Mouse (Mus musculus) limb, embryonic 12.5 days (tissue): ENCODE measurements around the gene Olfr510. TPM values are rescaled to one million over a fixed set of nuclear protein-coding genes. Genes with fewer than 3 reads are reported as not detected.
"Not testable (repeated sequence)": the region's sequence is repeated elsewhere in the genome, so short reads cannot be mapped to it uniquely, and the experiment has no call there.

Experiments
- ATAC-seq: fragments of 200-750 bp; cut with Nextera tagmentation; 2 replicates; pipeline ENCODE4 v1.8.0; 2017; ENCODE audit warnings: low read depth, moderate TSS enrichment; ENCODE audit not compliant: insufficient number of reproducible peaks, insufficient read depth, low FRiP score, low TSS enrichment
- H3K27ac ChIP-seq: fragments of 300-500 bp; sonication (generic); 2 replicates; pipeline ENCODE4 v1.5.1; 2016; ENCODE audit warnings: mild to moderate bottlenecking, moderate library complexity
- H3K27me3 ChIP-seq: fragments of 300-500 bp; sonication (generic); 2 replicates; pipeline ENCODE4 v1.6.1; 2016; ENCODE audit warnings: mild to moderate bottlenecking, moderate library complexity
- H3K36me3 ChIP-seq: fragments of 300-500 bp; sonication (generic); 2 replicates; pipeline ENCODE4 v1.6.1; 2016; ENCODE audit warnings: mild to moderate bottlenecking, moderate library complexity
- H3K4me1 ChIP-seq: fragments of 300-500 bp; sonication (generic); replicated peaks from 2 replicates; pipeline ENCODE4 v1.6.1; 2016
- H3K4me2 ChIP-seq: fragments of 300-500 bp; sonication (generic); 2 replicates; pipeline ENCODE4 v1.6.1; 2016; ENCODE audit warnings: mild to moderate bottlenecking, moderate library complexity
- H3K4me3 ChIP-seq: fragments of 300-500 bp; sonication (generic); replicated peaks from 2 replicates; pipeline ENCODE4 v1.5.1; 2016; ENCODE audit warnings: mild to moderate bottlenecking
- H3K9ac ChIP-seq: fragments of 300-500 bp; sonication (generic); replicated peaks from 2 replicates; pipeline ENCODE4 v1.6.1; 2016; ENCODE audit warnings: mild to moderate bottlenecking, moderate library complexity
- H3K9me3 ChIP-seq: fragments of 300-500 bp; sonication (generic); 2 replicates; pipeline ENCODE4 v1.6.1; 2016; ENCODE audit warnings: mild to moderate bottlenecking, moderate library complexity
- WGBS: fragments of 180-500 bp; shearing (Covaris S2); methylation state at CpG from one replicate; pipeline ENCODE4 v1.1.7; 2016; 5-methylcytosine and 5-hydroxymethylcytosine counted together
- polyA plus RNA-seq: library from polyadenylated mRNA; unstranded; fragments of >200 nt; fragmentation: Nextera tagmentation; extraction: Ambion mirVana; gene quantifications from 2 replicates; pipeline ENCODE4 v1.2.1, GENCODE M21; 2016

Olfr510 gene
- polyA plus RNA-seq, result not detected in 2 replicates

DNA sequence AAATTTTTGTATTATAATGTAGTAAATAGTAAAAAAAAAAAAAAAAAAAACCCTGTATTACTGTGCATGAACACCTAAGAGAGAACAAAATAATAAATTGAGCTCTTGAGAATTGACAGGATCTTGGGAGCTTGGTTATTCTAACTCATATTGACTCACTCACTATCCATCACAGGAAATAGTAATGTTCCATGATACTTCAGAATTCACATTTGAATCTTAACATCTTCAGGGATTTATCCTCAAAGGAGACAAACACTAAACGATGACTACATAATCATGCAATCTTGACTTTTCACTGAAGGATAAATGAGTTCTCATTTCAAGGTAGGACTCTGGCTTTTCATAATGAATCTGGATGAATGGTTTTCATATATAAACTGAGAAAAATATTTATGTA lies at the start of gene Olfr510:
TSS of gene Olfr510 (plus strand) at position 301 of the 400 bp plus-strand sequence.
- Histone ChIP-seq H3K4me2 (no peak within 1 kb of the TSS), H3K4me3 (no peak within 1 kb of the TSS), H3K4me1 (no peaks in the 10 kb centered on the region), H3K27me3 (no peaks in the 10 kb centered on the region), H3K9me3 (no peaks in the 10 kb centered on the region), H3K9ac (no peak within 1 kb of the TSS), H3K36me3 (no peaks in the 10 kb centered on the region), H3K27ac (no peak within 1 kb of the TSS)
- no peak for ATAC-seq
- WGBS, result 90% methylated on average over 1 of the region's 1 CpGs

DNA sequence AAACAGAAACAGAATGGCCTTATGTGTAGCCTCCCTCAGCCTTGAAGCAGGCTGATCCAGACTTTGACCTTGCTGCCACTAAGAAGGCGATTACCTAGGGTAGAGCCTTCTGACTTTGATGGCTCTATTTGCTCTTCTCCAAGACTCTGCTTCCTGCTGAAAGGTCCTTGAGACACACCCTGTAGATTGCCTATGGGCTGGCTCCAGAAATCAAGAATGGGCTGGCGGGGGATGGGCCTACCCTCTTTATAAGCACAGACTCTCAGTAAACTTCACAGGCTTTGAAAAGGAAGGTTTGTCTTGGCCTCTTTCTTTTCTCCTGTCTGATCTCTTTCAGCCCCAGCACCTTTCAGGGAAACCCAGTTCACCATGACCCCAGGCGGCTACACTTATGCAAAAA lies 49.4 kb upstream of the Olfr510 start:
- not testable (repeated sequence) for H3K27me3 ChIP-seq, H3K27ac ChIP-seq, H3K4me1 ChIP-seq, H3K4me2 ChIP-seq, H3K9me3 ChIP-seq, H3K36me3 ChIP-seq, ATAC-seq, H3K4me3 ChIP-seq, H3K9ac ChIP-seq
- 54% methylated on average over 3 of the region's 3 CpGs for WGBS

DNA sequence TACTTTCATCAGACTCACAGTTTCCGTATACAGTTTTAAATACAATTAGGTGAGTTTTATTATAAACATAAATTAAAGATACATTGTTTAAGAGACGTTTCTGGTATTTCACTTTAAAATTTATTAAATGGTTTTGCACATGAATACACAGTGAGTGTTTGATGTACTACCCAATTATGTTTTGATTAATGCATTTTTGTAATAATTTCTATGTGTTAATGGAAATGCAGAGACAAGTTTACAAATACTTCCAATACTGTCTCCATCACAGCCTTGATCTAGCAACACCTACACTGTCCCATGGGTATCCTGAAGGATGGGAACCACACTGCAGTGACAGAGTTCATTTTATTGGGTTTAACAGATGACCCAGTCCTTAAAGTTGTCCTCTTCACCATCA lies 44.7 kb upstream of the Olfr510 start, which contains the start of gene Olfr507:
TSS of gene Olfr507 (plus strand) at position 301 of the 400 bp plus-strand sequence.
- Histone ChIP-seq H3K4me3 (no peak within 1 kb of the TSS), H3K4me2 (no peak within 1 kb of the TSS), H3K27me3 (no peaks in the 10 kb centered on the region), H3K27ac (no peak within 1 kb of the TSS), H3K36me3 (no peaks in the 10 kb centered on the region), H3K4me1 (no peaks in the 10 kb centered on the region), H3K9me3 (no peaks in the 10 kb centered on the region), H3K9ac (no peak within 1 kb of the TSS)
- 80% methylated on average over 2 of the region's 2 CpGs for WGBS
- ATAC-seq, result no peak

DNA sequence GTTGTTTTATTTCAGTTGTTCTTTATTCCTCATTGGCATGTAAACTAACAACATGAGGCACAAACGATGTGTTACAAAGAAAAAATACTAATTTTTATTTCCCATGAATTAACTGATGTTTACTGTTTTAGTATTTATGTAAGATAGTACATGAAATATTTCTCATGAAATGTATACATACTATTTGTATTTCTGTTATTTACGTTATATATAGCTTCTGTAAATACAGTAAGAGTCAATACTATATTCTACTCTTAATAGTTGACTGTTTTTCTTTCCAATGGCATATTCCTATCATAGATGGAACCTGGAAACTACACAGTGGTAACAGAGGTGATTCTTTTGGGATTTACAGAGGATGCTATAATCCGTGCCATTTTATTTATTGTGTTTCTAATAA lies 36.5 kb upstream of the Olfr510 start, which contains the start of gene Olfr508:
TSS of gene Olfr508 (plus strand) at position 301 of the 400 bp plus-strand sequence.
- ATAC-seq, result no peak
- whole genome bisulfite sequencing, result 78% methylated on average over 3 of the region's 3 CpGs

DNA sequence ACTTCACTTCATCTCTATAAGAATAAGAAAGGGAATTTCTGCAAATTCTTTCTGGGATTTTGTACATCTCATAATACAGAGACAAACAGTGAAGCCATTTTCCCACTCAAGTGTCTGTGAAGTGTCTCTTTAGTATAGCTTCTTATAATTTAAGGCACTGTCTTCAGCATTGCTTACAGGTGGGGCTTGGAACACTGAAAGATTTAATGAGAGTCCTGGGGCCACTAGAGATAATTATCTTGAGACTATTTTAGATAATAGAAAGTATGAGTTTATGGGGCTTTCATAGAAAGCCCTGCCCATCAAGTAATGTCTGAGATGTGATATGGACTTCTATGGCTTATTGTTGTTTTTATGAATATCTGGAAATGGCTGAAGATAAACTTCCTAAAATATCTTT lies 14.4 kb upstream of the Olfr510 start, which contains the start of gene Olfr509:
TSS of gene Olfr509 (minus strand) at position 101 of the 400 bp plus-strand sequence.
- H3K27me3 ChIP-seq, result no peaks in the 10 kb centered on the region
- no peaks in the 10 kb centered on the region for H3K4me1 ChIP-seq
- H3K9me3 ChIP-seq, result peaks cover 3% of the 10 kb centered on the region; the same call in 1 of the 2 replicates
- no peak within 1 kb of the TSS for H3K4me3 ChIP-seq
- no peak within 1 kb of the TSS for H3K9ac ChIP-seq
- H3K4me2 ChIP-seq, result no peak within 1 kb of the TSS
- no peaks in the 10 kb centered on the region for H3K36me3 ChIP-seq
- H3K27ac ChIP-seq, result no peak within 1 kb of the TSS
- ATAC-seq, result no peak

More for the DNA sequence above, 36.5 kb upstream of the Olfr510 start, which contains the start of gene Olfr508:
- Histone ChIP-seq H3K36me3 (no peaks in the 10 kb centered on the region), H3K27me3 (no peaks in the 10 kb centered on the region), H3K27ac (no peak within 1 kb of the TSS), H3K4me3 (no peak within 1 kb of the TSS), H3K4me1 (no peaks in the 10 kb centered on the region), H3K4me2 (no peak within 1 kb of the TSS), H3K9ac (no peak within 1 kb of the TSS), H3K9me3 (no peaks in the 10 kb centered on the region)

DNA sequence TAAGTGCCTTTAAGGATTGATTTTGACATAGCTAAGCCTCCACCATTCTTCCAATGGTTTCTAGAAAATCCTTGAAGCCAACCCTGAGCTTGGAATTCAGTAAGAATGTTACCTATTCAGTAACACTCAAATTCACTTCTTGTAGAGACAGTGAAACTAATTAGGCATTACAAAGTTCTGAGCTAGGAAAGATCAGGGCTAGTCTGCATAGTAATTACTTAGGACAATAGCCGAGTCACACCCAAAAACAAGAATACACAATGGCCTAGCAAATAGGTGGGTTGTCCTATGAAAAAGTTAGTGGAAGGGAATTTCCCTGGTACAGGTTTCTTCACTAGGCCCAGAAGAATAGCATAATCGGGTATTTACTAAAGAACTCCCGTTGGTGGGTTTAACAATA lies 3.8 kb upstream of the Olfr510 start:
- no peak overlapping the region for H3K4me2 ChIP-seq
- ATAC-seq, result no peak
- H3K4me3 ChIP-seq, result no peak overlapping the region
- H3K9me3 ChIP-seq, result 0 out of 2 replicates have a peak, but pooled peaks cover under 1% of the 10 kb centered on the region
- no peaks in the 10 kb centered on the region for H3K4me1 ChIP-seq
- H3K27ac ChIP-seq, result no peak overlapping the region
- H3K27me3 ChIP-seq, result no peaks in the 10 kb centered on the region
- WGBS, result 91% methylated on average over 3 of the region's 3 CpGs
- no peaks in the 10 kb centered on the region for H3K36me3 ChIP-seq
- H3K9ac ChIP-seq, result no peak overlapping the region

DNA sequence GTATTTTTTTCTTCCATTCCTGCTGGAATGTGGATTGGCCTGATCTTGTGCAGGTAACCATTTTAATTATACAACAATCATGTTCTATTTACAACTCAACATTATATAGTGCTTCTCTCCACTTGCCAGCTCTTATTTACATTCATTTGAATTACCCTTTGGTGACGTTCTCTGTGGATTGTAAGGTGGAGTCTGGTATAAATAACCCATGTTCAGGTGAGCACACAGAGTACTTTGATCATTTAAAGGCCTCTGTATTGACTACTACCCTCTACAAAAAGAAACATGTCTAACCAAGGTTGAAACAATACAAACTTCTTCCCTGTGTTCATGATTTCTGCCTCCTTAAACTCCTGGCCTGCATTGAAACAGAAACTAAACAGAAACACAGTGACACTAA lies 4.8 kb downstream of the Olfr510 start:
- H3K4me2 ChIP-seq, result no peak overlapping the region
- H3K4me1 ChIP-seq, result no peaks in the 10 kb centered on the region
- no peak overlapping the region for H3K27ac ChIP-seq
- no peak overlapping the region for H3K9ac ChIP-seq
- peaks cover 7% of the 10 kb centered on the region; the same call in 1 of the 2 replicates for H3K9me3 ChIP-seq
- H3K4me3 ChIP-seq, result no peak overlapping the region
- no peaks in the 10 kb centered on the region for H3K36me3 ChIP-seq
- no peaks in the 10 kb centered on the region for H3K27me3 ChIP-seq
- no peak for ATAC-seq
- WGBS, result 59% methylated on average over 1 of the region's 1 CpGs

DNA sequence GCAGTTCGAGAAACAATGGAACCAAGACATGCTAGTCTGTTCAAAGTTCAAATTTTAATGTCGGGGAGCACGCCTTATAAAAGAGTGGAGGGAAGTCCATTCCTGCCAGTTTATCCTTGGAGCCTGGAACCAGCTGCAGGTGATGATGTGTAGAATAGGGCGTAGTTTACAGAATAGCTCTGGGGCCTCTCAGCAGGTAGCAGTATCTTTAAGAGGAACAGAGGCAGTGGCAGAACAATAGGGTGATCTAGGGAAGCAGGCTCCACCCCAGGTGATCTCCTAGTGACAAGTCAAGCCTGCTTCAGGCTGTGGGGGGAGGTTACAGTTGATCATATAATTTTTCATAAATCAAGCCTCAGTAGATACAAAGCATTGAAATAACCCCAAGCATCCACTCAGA lies 12.7 kb downstream of the Olfr510 start:
- no peaks in the 10 kb centered on the region for H3K27me3 ChIP-seq
- H3K4me2 ChIP-seq, result no peak overlapping the region
- 88% methylated on average over 4 of the region's 4 CpGs for WGBS
- no peak overlapping the region for H3K27ac ChIP-seq
- H3K4me3 ChIP-seq, result no peak overlapping the region
- no peak overlapping the region for H3K9ac ChIP-seq
- H3K36me3 ChIP-seq, result no peaks in the 10 kb centered on the region
- H3K4me1 ChIP-seq, result no peaks in the 10 kb centered on the region
- H3K9me3 ChIP-seq, result peaks cover 12% of the 10 kb centered on the region; the same call in 1 of the 2 replicates
- no peak for ATAC-seq

DNA sequence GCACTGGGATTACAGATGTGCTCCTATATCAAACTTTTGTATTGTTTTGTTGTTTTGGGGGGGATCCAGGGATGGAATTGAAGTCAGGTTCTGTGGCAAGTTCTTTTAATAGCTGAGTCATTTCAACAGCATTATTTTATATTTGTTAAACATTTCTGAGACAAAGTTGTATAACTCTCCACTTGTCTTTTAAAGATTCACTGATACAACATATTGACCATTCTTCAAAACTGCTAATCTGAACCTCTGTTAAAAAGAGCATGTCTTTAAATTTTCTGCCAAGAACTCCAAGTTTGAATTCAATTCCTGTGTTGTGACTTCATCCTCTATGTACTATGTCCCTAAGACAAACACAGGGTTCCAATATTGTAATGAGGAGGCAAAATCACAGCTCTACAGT lies 46.8 kb downstream of the Olfr510 start, which contains the start of gene Olfr512:
TSS of gene Olfr512 (plus strand) at position 301 of the 400 bp plus-strand sequence.
- Histone ChIP-seq H3K36me3 (no peaks in the 10 kb centered on the region), H3K4me2 (no peak within 1 kb of the TSS), H3K4me1 (no peaks in the 10 kb centered on the region), H3K27ac (no peak within 1 kb of the TSS), H3K27me3 (no peaks in the 10 kb centered on the region), H3K9ac (no peak within 1 kb of the TSS), H3K4me3 (no peak within 1 kb of the TSS), H3K9me3 (no peaks in the 10 kb centered on the region)
- no peak for ATAC-seq

Other genes with a start within 250 kb of the Olfr510 start
- gene Olfr497, start 246.0 kb upstream of the Olfr510 start, polyA plus RNA-seq, result not detected in 2 replicates
- not detected in 2 replicates for gene Olfr498, start 201.1 kb upstream of the Olfr510 start, polyA plus RNA-seq
- not detected in 2 replicates for gene Olfr502, start 141.4 kb upstream of the Olfr510 start, polyA plus RNA-seq
- not detected in 2 replicates for gene Olfr503, start 121.9 kb upstream of the Olfr510 start, polyA plus RNA-seq
- not detected in 2 replicates for gene Olfr504, start 100.6 kb upstream of the Olfr510 start, polyA plus RNA-seq
- not detected in 2 replicates for gene Olfr506, start 55.6 kb upstream of the Olfr510 start, polyA plus RNA-seq
- gene Olfr507, start 44.6 kb upstream of the Olfr510 start, polyA plus RNA-seq, result not detected in 2 replicates
- not detected in 2 replicates for gene Olfr508, start 36.4 kb upstream of the Olfr510 start, polyA plus RNA-seq
- not detected in 2 replicates for gene Olfr509, start 14.5 kb upstream of the Olfr510 start, polyA plus RNA-seq
- not detected in 2 replicates for gene Olfr512, start 46.9 kb downstream of the Olfr510 start, polyA plus RNA-seq
- not detected in 2 replicates for gene Olfr513, start 84.6 kb downstream of the Olfr510 start, polyA plus RNA-seq
- not detected in 2 replicates for gene Olfr514, start 159.6 kb downstream of the Olfr510 start, polyA plus RNA-seq
- not detected in 2 replicates for gene Olfr516, start 184.1 kb downstream of the Olfr510 start, polyA plus RNA-seq
- not detected in 2 replicates for gene Olfr517, start 206.0 kb downstream of the Olfr510 start, polyA plus RNA-seq
- not detected in 2 replicates for gene Olfr518, start 218.6 kb downstream of the Olfr510 start, polyA plus RNA-seq
- gene Olfr519, start 228.0 kb downstream of the Olfr510 start, polyA plus RNA-seq, result not detected in 2 replicates